Mouse (Mus musculus): ENCODE measurements around the gene Fbxl12. TPM values are rescaled to one million over a fixed set of nuclear protein-coding genes. Genes with fewer than 3 reads are reported as not detected.

Fbxl12 gene
- total RNA-seq, 1 experiment, result 13.0 TPM

DNA sequence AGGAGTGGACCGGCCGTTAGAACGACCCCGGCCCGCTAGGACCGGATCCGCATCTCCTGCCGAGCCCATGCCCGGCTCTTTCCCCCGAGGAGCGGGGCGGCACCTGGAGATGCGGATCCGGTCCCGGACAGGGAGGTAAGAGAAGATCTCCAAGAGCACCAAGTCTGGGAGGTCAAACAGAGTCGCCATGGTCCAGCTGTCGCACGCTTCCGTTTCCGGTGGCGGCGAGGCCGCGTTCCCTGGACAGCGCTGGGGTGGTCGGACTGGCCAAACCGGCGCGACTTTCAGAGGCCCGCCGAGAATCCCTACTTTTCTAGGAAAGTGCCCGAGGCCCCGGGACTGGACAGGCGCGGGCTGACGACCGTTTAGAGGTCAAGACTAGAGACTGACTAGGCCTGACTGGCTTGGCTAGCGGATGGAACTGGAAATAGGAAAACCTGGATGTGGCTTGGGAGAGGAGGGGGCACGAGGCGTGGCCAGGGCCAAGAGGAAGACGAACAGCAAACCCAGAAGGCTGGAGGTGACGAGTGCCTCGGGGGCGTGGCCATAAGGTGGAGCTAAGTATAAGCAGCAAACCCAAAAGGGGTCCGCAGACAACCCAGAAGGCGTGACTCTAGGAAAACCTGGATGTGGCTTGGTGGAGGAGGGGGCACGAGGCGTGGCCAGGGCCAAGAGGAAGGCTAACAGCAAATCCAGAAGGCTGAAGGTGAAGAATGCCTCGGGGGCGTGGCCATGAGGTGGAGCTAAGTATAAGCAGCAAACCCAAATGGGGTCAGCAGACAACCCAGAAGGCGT is 2.3 kb downstream of the Fbxl12 start, which contains the start of gene Ubl5:
Gene Ubl5, plus strand, starts transcription at position 778 of the 795 bp plus-strand sequence.
- TF ChIP-seq MAFK (IDR thresholded peaks at IDR 0.05; ENCODE audit: insufficient read depth, low read depth, low read length) (no peak), HCFC1 (IDR thresholded peaks at IDR 0.05; ENCODE audit: borderline replicate concordance, insufficient read depth, low read length) (no peak), CHD2 (IDR thresholded peaks at IDR 0.05; ENCODE audit: low read depth, low read length) (no peak), ZC3H11A (IDR thresholded peaks at IDR 0.05; ENCODE audit: borderline replicate concordance, low read depth, low read length) (no peak)
- Histone ChIP-seq H3K4me3 (ENCODE audit: insufficient read depth in 1 of 2, low read depth in 1 of 2, low read length in 2 of 2, poor library complexity in 1 of 2, severe bottlenecking in 1 of 2) (peak within 1 kb of the TSS; percentile 85 to 98), H3K36me3 (ENCODE audit: control insufficient read depth, insufficient read depth, low read length, poor library complexity, severe bottlenecking) (peaks cover 2% of the 10 kb centered on the region; the same call in 1 of the 2 replicates), H3K9me3 (ENCODE audit: control insufficient read depth, insufficient read depth, low read depth, low read length) (no peaks in the 10 kb centered on the region), H3K4me1 (ENCODE audit: control insufficient read depth in 2 of 2, insufficient read depth in 2 of 2, low read length in 2 of 2, poor library complexity in 1 of 2) (peaks cover 3 to 13% of the 10 kb centered on the region in 2 experiments; a peak in 1 of 4 replicates), H3K27ac (ENCODE audit: insufficient read depth, low read depth, low read length, poor library complexity, severe bottlenecking) (peak within 1 kb of the TSS; percentile 69), H3K9ac (ENCODE audit: insufficient read depth, low read depth, low read length, poor library complexity, severe bottlenecking) (peak within 1 kb of the TSS; percentile 68)
- in situ Hi-C loops (cut with MboI; ENCODE audit: low sequenced_read_pairs in 2 of 2, unreplicated experiment in 2 of 2), result loop anchor here in 1 of 2 experiments (25.0 kb wide), 1 partner anchor 180 kb away; the partner anchor contains the start of gene Zfp26
- DNase-seq (ENCODE audit: low read depth, low spot score), result peak; percentile 99

DNA sequence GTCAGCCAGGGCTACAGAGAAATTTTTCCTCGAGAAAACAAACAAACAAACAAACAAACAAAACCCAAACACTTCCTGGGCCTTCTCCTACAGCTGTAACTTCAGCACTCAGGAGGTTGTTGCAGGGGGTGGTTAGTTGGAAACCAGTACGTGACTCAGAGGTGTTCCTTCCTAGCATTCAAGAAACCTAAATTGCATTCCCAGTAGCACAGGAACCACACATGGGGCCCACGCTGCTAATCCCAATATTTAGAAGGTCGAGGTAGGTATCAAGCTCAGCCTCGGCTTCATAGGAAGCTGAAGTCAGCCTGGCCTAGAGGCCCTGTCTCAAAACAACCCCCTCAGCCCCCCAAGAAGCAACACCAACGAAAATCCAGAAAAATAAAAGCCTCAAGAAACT is 3.1 kb downstream of the Fbxl12 start:
- H3K36me3 ChIP-seq (ENCODE audit: control insufficient read depth, insufficient read depth, low read length, poor library complexity, severe bottlenecking), result peaks cover under 1% of the 10 kb centered on the region; the same call in 1 of the 2 replicates
- peak overlapping the region; percentile 6 to 98; a peak in 3 of 4 replicates for H3K4me3 ChIP-seq (ENCODE audit: insufficient read depth in 1 of 2, low read depth in 1 of 2, low read length in 2 of 2, poor library complexity in 1 of 2, severe bottlenecking in 1 of 2)
- H3K9me3 ChIP-seq (ENCODE audit: control insufficient read depth, insufficient read depth, low read depth, low read length), result no peaks in the 10 kb centered on the region
- no peak overlapping the region for H3K27ac ChIP-seq (ENCODE audit: insufficient read depth, low read depth, low read length, poor library complexity, severe bottlenecking)
- DNase-seq (ENCODE audit: low read depth, low spot score), result no peak
- H3K4me1 ChIP-seq (ENCODE audit: control insufficient read depth in 2 of 2, insufficient read depth in 2 of 2, low read length in 2 of 2, poor library complexity in 1 of 2), result peaks cover 3 to 20% of the 10 kb centered on the region in 2 experiments; a peak in 1 of 4 replicates
- in situ Hi-C loops (cut with MboI; ENCODE audit: low sequenced_read_pairs in 2 of 2, unreplicated experiment in 2 of 2), result loop anchor here in 1 of 2 experiments (25.0 kb wide), 1 partner anchor 179 kb away; the partner anchor contains the start of gene Zfp26
- TF ChIP-seq HCFC1 (IDR thresholded peaks at IDR 0.05; ENCODE audit: borderline replicate concordance, insufficient read depth, low read length) (no peak), CHD2 (IDR thresholded peaks at IDR 0.05; ENCODE audit: low read depth, low read length) (no peak), ZC3H11A (IDR thresholded peaks at IDR 0.05; ENCODE audit: borderline replicate concordance, low read depth, low read length) (no peak), MAFK (IDR thresholded peaks at IDR 0.05; ENCODE audit: insufficient read depth, low read depth, low read length) (no peak), ZNF384 (IDR thresholded peaks at IDR 0.05; ENCODE audit: low read depth, low read length) (no peak)
- no peak overlapping the region for H3K9ac ChIP-seq (ENCODE audit: insufficient read depth, low read depth, low read length, poor library complexity, severe bottlenecking)

DNA sequence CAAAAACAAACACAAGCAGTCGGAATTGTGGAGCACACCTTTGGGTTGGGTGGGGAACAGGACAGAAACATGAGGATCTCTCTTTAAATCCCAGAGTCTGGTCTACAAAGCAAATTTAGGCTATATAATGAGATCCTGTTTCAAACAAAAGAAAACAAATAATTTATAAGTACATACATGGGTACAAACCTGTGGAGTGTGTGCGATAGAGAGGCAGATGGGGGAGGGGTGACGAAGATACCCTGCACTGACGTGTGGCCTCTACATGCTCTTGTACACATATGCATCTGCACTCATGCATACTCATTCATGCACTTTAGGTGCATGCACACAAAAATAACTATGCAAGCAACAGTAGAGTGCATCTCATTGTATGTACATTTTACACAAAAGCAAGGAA is 5.1 kb downstream of the Fbxl12 start:
- in situ Hi-C loops (cut with MboI; ENCODE audit: low sequenced_read_pairs in 2 of 2, unreplicated experiment in 2 of 2), result loop anchor here in 1 of 2 experiments (25.0 kb wide), 1 partner anchor 177 kb away; the partner anchor contains the start of gene Zfp26
- no peak for TF ChIP-seq ZC3H11A (IDR thresholded peaks at IDR 0.05; ENCODE audit: borderline replicate concordance, low read depth, low read length)
- TF ChIP-seq HCFC1 (IDR thresholded peaks at IDR 0.05; ENCODE audit: borderline replicate concordance, insufficient read depth, low read length), result no peak
- no peak for TF ChIP-seq MAFK (IDR thresholded peaks at IDR 0.05; ENCODE audit: insufficient read depth, low read depth, low read length)
- no peak for TF ChIP-seq ZNF384 (IDR thresholded peaks at IDR 0.05; ENCODE audit: low read depth, low read length)
- TF ChIP-seq CHD2 (IDR thresholded peaks at IDR 0.05; ENCODE audit: low read depth, low read length), result no peak
- Histone ChIP-seq H3K4me3 (ENCODE audit: insufficient read depth in 1 of 2, low read depth in 1 of 2, low read length in 2 of 2, poor library complexity in 1 of 2, severe bottlenecking in 1 of 2) (no peak overlapping the region), H3K9me3 (ENCODE audit: control insufficient read depth, insufficient read depth, low read depth, low read length) (no peaks in the 10 kb centered on the region), H3K36me3 (ENCODE audit: control insufficient read depth, insufficient read depth, low read length, poor library complexity, severe bottlenecking) (no peaks in the 10 kb centered on the region; the same call in 1 of the 2 replicates), H3K9ac (ENCODE audit: insufficient read depth, low read depth, low read length, poor library complexity, severe bottlenecking) (no peak overlapping the region), H3K4me1 (ENCODE audit: control insufficient read depth in 2 of 2, insufficient read depth in 2 of 2, low read length in 2 of 2, poor library complexity in 1 of 2) (peaks cover 0 to 28% of the 10 kb centered on the region in 2 experiments; a peak in 2 of 4 replicates), H3K27ac (ENCODE audit: insufficient read depth, low read depth, low read length, poor library complexity, severe bottlenecking) (no peak overlapping the region)
- DNase-seq (ENCODE audit: low read depth, low spot score), result no peak

DNA sequence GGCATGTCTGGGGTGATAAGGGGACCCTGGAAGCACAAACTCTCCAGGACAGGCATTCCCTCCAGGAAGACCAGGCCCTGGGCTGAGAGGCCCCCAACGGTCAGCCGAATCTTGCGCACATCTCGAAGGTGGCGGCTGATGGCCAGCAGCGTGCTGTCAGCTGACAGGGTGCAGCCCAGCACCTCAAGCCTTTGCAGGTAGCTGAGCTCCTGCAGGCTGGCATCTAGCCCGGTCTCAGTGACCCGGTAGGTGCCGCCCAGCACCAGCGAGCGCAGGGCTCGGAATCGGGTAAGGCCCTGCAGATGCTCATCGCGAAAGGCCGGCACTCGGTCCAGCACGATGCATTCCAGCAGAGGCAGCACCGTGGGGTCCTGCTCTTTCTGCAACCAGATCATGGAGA is 6.0 kb downstream of the Fbxl12 start:
- TF ChIP-seq MAFK (IDR thresholded peaks at IDR 0.05; ENCODE audit: insufficient read depth, low read depth, low read length) (no peak), ZNF384 (IDR thresholded peaks at IDR 0.05; ENCODE audit: low read depth, low read length) (no peak), CHD2 (IDR thresholded peaks at IDR 0.05; ENCODE audit: low read depth, low read length) (no peak), ZC3H11A (IDR thresholded peaks at IDR 0.05; ENCODE audit: borderline replicate concordance, low read depth, low read length) (no peak), HCFC1 (IDR thresholded peaks at IDR 0.05; ENCODE audit: borderline replicate concordance, insufficient read depth, low read length) (no peak)
- no peaks in the 10 kb centered on the region; the same call in 1 of the 2 replicates for H3K36me3 ChIP-seq (ENCODE audit: control insufficient read depth, insufficient read depth, low read length, poor library complexity, severe bottlenecking)
- peak overlapping the region; percentile 48 for H3K9ac ChIP-seq (ENCODE audit: insufficient read depth, low read depth, low read length, poor library complexity, severe bottlenecking)
- in situ Hi-C loops (cut with MboI; ENCODE audit: low sequenced_read_pairs in 2 of 2, unreplicated experiment in 2 of 2), result loop anchor here in 1 of 2 experiments (25.0 kb wide), 1 partner anchor 176 kb away; the partner anchor contains the start of gene Zfp26
- peak overlapping the region; percentile 34 to 48; a peak in 3 of 4 replicates for H3K4me3 ChIP-seq (ENCODE audit: insufficient read depth in 1 of 2, low read depth in 1 of 2, low read length in 2 of 2, poor library complexity in 1 of 2, severe bottlenecking in 1 of 2)
- no peaks in the 10 kb centered on the region for H3K9me3 ChIP-seq (ENCODE audit: control insufficient read depth, insufficient read depth, low read depth, low read length)
- DNase-seq (ENCODE audit: low read depth, low spot score), result no peak
- peaks cover 0 to 29% of the 10 kb centered on the region in 2 experiments; a peak in 2 of 4 replicates for H3K4me1 ChIP-seq (ENCODE audit: control insufficient read depth in 2 of 2, insufficient read depth in 2 of 2, low read length in 2 of 2, poor library complexity in 1 of 2)
- no peak overlapping the region for H3K27ac ChIP-seq (ENCODE audit: insufficient read depth, low read depth, low read length, poor library complexity, severe bottlenecking)

Measured in ES-E14 (cell line).